Mouse (Mus musculus): ENCODE measurements around the gene Htt. TPM values are rescaled to one million over a fixed set of nuclear protein-coding genes. Genes with fewer than 3 reads are reported as not detected.

Htt gene
- polyA plus RNA-seq, 1 experiment from 2014 or later, result 6.0 TPM

DNA sequence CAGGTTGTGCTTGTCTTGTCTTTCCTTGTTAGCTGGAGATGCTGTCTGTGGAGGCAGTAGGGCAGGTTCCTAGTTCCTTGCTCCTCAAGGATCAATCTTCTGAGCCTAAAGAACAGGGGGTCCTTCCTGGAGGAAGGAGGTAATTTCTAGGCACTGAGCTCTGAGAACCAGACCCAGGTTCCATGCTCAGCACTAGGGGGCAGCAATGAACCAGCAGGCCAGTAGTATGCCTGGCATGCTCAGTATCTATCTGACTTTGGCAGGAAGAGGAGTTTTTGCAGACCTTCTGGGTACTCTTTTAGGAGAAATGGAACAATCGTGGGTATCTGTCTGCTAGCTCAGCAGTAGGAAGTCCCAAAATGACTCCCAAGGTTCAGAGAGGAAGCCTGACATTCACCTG, 154.3 kb downstream of the Htt start:
- Histone ChIP-seq H3K4me1 (replicated peaks) (peaks cover 11% of the 10 kb centered on the region), H3K27ac (peak overlapping the region; percentile 40; the same call in 1 of the 2 replicates), H3K4me3 (no peak overlapping the region), H3K4me2 (no peak overlapping the region), H3K9ac (no peak overlapping the region), H3K9me3 (replicated peaks) (no peaks in the 10 kb centered on the region), H3K27me3 (no peaks in the 10 kb centered on the region), H3K36me3 (no peaks in the 10 kb centered on the region)
- ATAC-seq (replicated peaks; ENCODE audit: insufficient number of reproducible peaks, insufficient read depth, low FRiP score, low read depth), result 0 out of 2 replicates have a peak, but pooled peaks have one; percentile 44
- WGBS, result 2% methylated on average over 1 of the region's 1 CpGs

DNA sequence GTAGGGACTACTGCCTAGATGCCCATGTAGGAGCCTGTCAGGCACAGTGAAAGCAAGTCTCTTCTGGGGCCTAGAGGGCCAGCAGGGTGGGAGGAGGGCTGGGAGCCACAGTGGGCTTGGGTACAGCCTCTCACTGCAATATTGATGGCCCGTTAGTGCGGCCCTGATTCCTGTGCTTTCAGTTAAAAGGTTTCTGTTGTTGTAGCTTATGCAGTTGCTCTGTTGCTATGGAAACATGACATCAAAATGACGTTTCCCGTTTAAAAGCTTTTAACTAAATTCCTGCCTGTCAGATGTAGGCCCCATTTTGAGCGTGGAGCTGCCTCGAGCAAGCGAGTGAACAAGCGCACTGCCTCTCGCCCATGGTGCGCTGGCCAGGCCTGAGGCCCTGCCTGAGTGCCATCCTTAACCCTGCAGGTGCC, 155.7 kb downstream of the Htt start:
- no peaks in the 10 kb centered on the region for H3K27me3 ChIP-seq
- H3K4me2 ChIP-seq, result no peak overlapping the region
- WGBS, result 78% methylated on average over 10 of the region's 10 CpGs
- no peaks in the 10 kb centered on the region for H3K9me3 ChIP-seq (replicated peaks)
- no peak overlapping the region for H3K27ac ChIP-seq
- no peak for ATAC-seq (replicated peaks; ENCODE audit: insufficient number of reproducible peaks, insufficient read depth, low FRiP score, low read depth)
- H3K4me3 ChIP-seq, result no peak overlapping the region
- H3K9ac ChIP-seq, result no peak overlapping the region
- no peaks in the 10 kb centered on the region for H3K36me3 ChIP-seq
- H3K4me1 ChIP-seq (replicated peaks), result peaks cover 11% of the 10 kb centered on the region

DNA sequence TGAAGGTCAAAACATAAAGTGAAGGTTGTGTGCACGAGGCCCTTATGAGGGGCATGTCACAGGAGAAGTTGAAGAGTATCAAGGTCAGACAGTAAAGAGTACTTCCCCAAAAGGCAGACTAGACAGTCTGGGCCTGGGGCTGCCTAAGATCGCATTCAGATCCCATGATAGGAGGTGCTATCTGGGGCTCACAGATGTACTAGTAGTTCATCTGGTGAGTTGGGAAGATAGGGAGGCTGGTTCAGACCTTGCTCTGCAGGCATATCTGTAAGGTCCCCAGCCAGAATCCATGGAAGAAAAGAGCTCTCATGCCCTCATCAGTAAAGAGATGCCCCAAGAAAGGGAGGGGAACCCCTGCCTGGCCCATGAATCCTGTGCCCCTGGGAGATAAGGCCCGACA, 157.2 kb downstream of the Htt start:
- peaks cover 11% of the 10 kb centered on the region for H3K4me1 ChIP-seq (replicated peaks)
- H3K4me2 ChIP-seq, result no peak overlapping the region
- H3K9ac ChIP-seq, result no peak overlapping the region
- H3K36me3 ChIP-seq, result no peaks in the 10 kb centered on the region
- H3K27ac ChIP-seq, result no peak overlapping the region
- ATAC-seq (replicated peaks; ENCODE audit: insufficient number of reproducible peaks, insufficient read depth, low FRiP score, low read depth), result no peak
- H3K4me3 ChIP-seq, result no peak overlapping the region
- H3K9me3 ChIP-seq (replicated peaks), result no peaks in the 10 kb centered on the region
- 69% methylated on average over 3 of the region's 3 CpGs for WGBS
- H3K27me3 ChIP-seq, result no peaks in the 10 kb centered on the region

DNA sequence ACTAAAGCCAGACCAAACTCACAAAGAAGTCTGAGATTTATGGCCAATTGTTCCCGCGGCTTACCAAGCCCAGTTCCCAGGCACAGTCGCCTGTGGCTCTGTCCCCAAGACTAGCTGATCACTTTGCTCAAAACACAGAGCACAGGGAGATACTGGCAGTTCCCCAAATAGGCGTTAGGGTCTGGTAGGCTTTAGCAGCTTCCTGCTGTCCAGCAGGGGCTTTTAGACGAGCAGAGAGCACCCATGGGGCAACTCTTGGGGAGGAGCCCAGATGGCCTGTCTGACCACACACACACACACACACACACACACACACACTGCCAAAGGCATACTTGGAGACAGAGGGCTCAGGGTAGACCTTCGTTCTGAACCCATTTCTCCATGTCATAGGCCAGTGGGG, 161.0 kb downstream of the Htt start:
- H3K27me3 ChIP-seq, result no peaks in the 10 kb centered on the region
- no peak overlapping the region for H3K9ac ChIP-seq
- WGBS, result 68% methylated on average over 6 of the region's 6 CpGs
- H3K36me3 ChIP-seq, result no peaks in the 10 kb centered on the region
- H3K27ac ChIP-seq, result no peak overlapping the region
- H3K4me1 ChIP-seq (replicated peaks), result no peaks in the 10 kb centered on the region; the same call in 1 of the 2 replicates
- ATAC-seq (replicated peaks; ENCODE audit: insufficient number of reproducible peaks, insufficient read depth, low FRiP score, low read depth), result no peak
- no peak overlapping the region for H3K4me3 ChIP-seq
- no peak overlapping the region for H3K4me2 ChIP-seq
- H3K9me3 ChIP-seq (replicated peaks), result no peaks in the 10 kb centered on the region

DNA sequence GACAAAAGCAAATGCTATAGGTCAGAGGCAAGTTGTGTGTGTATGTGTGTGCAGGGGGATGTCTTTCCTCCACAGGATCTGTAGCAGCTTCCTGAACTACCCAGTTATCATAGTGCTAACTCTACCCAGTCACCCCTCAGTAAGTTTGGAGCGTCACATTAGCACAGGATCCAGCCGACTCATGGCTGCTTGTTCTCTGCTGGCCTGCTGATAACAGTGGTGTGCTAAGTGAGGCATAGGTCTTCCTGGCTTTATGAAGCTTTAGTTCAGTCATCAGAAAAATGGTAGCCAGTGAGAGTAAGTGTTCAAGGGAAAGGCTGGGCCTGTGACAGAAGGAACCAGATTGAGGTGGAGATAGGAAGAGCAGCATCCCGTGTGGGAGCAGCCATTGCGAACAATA, 162.4 kb downstream of the Htt start:
- Histone ChIP-seq H3K36me3 (no peaks in the 10 kb centered on the region), H3K27me3 (no peaks in the 10 kb centered on the region), H3K4me2 (no peak overlapping the region), H3K27ac (no peak overlapping the region), H3K4me1 (replicated peaks) (no peaks in the 10 kb centered on the region), H3K9me3 (replicated peaks) (no peaks in the 10 kb centered on the region), H3K4me3 (no peak overlapping the region), H3K9ac (no peak overlapping the region)
- no peak for ATAC-seq (replicated peaks; ENCODE audit: insufficient number of reproducible peaks, insufficient read depth, low FRiP score, low read depth)
- 81% methylated on average over 4 of the region's 4 CpGs for WGBS

DNA sequence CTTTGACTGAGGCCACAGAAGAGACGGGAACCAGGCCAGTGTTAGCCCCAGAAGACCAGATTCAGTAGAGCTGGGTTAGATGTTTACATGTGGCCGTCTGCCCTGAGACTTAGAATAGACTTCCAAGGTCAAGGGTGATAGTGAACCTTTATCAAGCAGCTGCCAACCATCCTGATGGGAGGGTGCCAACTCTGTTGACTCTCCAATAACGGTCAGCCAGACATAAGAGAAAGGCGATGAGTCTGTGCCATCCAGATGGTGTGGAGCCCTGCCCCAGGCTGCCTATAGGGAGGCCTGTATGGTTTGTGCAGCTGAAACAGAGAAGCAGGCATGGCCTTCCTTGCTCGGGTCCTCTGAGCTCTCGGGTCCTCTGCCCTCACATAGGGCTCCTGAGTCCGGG, 163.0 kb downstream of the Htt start:
- WGBS, result 76% methylated on average over 7 of the region's 7 CpGs
- H3K27ac ChIP-seq, result no peak overlapping the region
- H3K9me3 ChIP-seq (replicated peaks), result no peaks in the 10 kb centered on the region
- H3K9ac ChIP-seq, result no peak overlapping the region
- H3K27me3 ChIP-seq, result no peaks in the 10 kb centered on the region
- H3K4me2 ChIP-seq, result no peak overlapping the region
- H3K4me3 ChIP-seq, result no peak overlapping the region
- no peaks in the 10 kb centered on the region for H3K36me3 ChIP-seq
- H3K4me1 ChIP-seq (replicated peaks), result no peaks in the 10 kb centered on the region
- ATAC-seq (replicated peaks; ENCODE audit: insufficient number of reproducible peaks, insufficient read depth, low FRiP score, low read depth), result no peak

DNA sequence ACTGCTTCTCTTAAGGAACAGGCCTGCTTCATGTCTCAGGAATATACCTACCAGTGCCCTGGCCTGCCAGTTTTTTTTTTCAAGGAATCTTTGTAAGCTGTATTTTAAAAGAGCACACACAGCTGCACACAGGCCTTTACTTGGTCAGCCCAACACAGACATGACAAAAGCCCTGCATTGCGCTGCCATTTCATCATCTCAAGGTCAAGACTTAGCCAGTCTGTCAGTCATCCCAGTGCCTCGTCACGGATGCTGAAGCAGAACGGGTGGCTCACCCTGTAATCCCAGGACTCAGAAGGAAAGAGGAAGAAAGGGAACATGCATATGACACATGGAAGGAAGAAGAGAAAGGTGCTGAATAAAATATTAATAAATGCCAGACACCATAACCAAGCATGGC, 166.1 kb downstream of the Htt start:
- 82% methylated on average over 4 of the region's 4 CpGs for WGBS

DNA sequence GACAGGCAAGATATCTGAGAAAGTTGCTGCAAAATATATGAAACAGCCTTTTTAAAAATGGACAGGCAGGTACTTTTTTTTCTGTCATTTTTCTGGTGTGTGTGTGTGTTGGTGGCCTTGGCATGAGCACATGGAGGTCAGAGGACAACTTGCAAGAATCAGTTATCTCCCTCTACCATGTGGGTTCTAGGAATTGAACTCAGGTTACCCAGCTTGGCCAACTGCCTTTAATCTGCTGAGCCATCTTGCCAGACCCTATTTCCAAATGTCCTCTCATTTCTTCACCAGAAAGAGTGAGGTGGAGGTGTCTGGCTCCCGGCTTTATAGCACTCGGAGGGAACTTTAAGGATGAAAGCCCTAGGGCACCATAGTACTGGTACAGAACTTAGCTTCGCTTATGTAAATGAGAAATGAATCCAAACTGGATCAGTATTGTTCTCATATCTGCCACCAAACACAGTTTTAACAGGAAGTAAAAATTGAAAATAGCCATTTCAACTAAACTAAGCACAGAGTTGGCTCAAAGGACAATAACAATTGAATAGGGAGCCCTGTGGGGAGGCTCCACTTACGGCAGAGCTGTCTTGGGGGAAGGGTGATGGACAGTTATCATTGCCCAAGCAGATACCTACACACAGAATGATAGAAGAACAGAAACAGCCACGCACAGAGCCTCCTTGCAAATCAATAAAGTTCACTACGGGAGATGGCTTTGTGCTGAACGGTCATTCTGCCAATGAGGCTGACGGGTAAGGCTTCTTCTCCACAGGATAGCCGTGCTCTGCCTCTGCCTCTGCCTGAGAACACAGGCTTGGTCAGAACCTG, 168.8 kb downstream of the Htt start:
- Histone ChIP-seq H3K9ac (no peak overlapping the region), H3K36me3 (no peaks in the 10 kb centered on the region), H3K9me3 (replicated peaks) (no peaks in the 10 kb centered on the region), H3K27ac (no peak overlapping the region), H3K27me3 (no peaks in the 10 kb centered on the region), H3K4me1 (replicated peaks) (peaks cover 17% of the 10 kb centered on the region), H3K4me3 (no peak overlapping the region), H3K4me2 (no peak overlapping the region)
- 89% methylated on average over 9 of the region's 9 CpGs for WGBS
- ATAC-seq (replicated peaks; ENCODE audit: insufficient number of reproducible peaks, insufficient read depth, low FRiP score, low read depth), result no peak

More for the DNA sequence above, 166.1 kb downstream of the Htt start:
- peaks cover 17% of the 10 kb centered on the region for H3K4me1 ChIP-seq (replicated peaks)
- H3K9me3 ChIP-seq (replicated peaks), result no peaks in the 10 kb centered on the region
- H3K36me3 ChIP-seq, result no peaks in the 10 kb centered on the region
- no peak overlapping the region for H3K27ac ChIP-seq
- H3K4me2 ChIP-seq, result no peak overlapping the region
- H3K4me3 ChIP-seq, result no peak overlapping the region
- H3K27me3 ChIP-seq, result no peaks in the 10 kb centered on the region
- no peak for ATAC-seq (replicated peaks; ENCODE audit: insufficient number of reproducible peaks, insufficient read depth, low FRiP score, low read depth)
- no peak overlapping the region for H3K9ac ChIP-seq

DNA sequence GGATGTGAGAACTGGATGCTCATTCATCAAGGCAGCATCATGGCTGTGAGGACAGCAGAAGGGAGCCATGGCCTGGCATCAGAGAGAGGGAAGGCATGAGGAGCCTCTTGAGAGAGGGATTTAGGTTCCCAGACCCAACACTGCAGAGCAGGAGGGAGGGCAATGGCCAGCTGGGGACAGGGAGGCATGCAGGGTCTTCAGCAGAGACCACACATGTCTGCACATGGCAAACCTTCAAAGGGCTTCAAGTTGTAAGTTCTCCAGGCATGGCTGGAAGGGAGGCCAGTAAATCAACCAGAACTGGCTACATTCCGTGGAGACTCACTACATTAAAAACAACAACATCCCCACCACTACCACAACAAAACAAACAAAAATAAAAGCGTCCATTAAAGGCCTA, 169.6 kb downstream of the Htt start:
- H3K9me3 ChIP-seq (replicated peaks), result no peaks in the 10 kb centered on the region
- H3K4me3 ChIP-seq, result no peak overlapping the region
- ATAC-seq (replicated peaks; ENCODE audit: insufficient number of reproducible peaks, insufficient read depth, low FRiP score, low read depth), result no peak
- H3K4me1 ChIP-seq (replicated peaks), result peaks cover 17% of the 10 kb centered on the region
- no peaks in the 10 kb centered on the region for H3K36me3 ChIP-seq
- no peak overlapping the region for H3K27ac ChIP-seq
- no peak overlapping the region for H3K4me2 ChIP-seq
- no peak overlapping the region for H3K9ac ChIP-seq
- no peaks in the 10 kb centered on the region for H3K27me3 ChIP-seq
- WGBS, result 63% methylated on average over 2 of the region's 2 CpGs

DNA sequence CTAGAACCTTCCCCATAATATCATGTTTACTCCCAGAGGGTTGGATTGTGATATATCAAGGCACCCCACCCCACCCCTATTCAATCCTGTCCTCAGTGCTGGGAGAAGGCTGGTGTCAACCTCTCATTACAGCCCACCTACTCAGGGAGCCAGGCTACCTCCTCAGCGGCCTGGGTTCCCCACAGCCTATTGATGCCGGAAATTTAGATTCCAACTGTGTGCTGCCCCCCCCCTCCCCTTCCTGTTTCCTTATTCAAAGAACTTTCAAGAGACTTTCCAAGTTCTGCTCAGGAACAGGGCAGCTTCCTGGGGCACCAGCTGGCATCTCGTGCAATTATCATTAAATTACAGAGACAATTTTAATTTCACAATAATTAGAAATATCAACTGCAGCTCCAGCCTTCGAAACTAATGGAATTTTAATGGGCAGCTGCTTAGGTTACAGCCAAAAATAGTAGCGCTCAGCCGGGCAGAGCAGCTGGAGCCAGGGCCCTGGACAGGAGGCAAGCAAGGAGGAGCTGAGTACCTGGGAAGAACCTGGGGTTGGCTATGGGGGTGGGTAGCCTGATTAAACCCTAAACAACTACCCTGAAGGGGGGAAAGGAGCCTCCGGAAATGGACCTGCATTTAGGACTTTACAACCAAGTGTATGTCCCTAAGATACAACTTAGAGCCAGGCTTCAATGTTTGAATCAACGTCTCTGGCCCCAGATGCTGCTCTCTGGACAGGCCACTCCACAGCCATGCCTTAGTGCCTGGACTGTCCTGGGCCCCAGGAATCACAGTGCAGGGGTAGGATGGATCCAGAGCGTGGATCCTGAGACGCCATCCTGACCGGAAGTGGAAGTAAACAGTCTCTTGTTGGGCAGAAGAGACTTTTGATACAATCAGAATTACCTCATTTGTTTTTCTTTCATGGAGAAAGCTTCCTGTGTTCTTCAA, 170.2 kb downstream of the Htt start:
- ATAC-seq (replicated peaks; ENCODE audit: insufficient number of reproducible peaks, insufficient read depth, low FRiP score, low read depth), result no peak
- no peaks in the 10 kb centered on the region for H3K36me3 ChIP-seq
- no peaks in the 10 kb centered on the region for H3K27me3 ChIP-seq
- H3K27ac ChIP-seq, result peak overlapping the region; percentile 75
- 30% methylated on average over 11 of the region's 11 CpGs for WGBS
- H3K9me3 ChIP-seq (replicated peaks), result no peaks in the 10 kb centered on the region
- H3K4me2 ChIP-seq, result peak overlapping the region; percentile 10; the same call in 1 of the 2 replicates
- no peak overlapping the region for H3K9ac ChIP-seq
- H3K4me1 ChIP-seq (replicated peaks), result peaks cover 17% of the 10 kb centered on the region
- no peak overlapping the region for H3K4me3 ChIP-seq

DNA sequence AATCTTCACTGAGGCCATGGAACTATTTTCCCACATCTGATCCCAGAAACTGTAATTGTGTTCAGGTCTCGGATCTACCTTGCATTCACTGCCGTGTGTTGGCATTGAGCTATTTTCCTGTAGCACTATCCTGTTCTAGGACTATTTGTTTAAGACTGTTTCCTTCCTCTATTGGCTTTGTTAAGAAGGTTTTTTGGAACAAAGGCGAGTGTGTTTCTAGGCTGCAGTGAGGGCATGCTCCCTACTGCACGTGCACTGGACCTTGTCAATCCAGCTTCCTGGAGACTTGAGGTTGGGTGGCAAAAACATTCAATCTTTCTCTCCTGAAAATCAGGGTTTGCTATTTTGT, 170.9 kb downstream of the Htt start:
- no peak overlapping the region for H3K4me2 ChIP-seq

More for the DNA sequence above, 170.9 kb downstream of the Htt start:
- H3K9me3 ChIP-seq (replicated peaks), result no peaks in the 10 kb centered on the region
- no peak for ATAC-seq (replicated peaks; ENCODE audit: insufficient number of reproducible peaks, insufficient read depth, low FRiP score, low read depth)
- H3K9ac ChIP-seq, result no peak overlapping the region
- no peak overlapping the region for H3K4me3 ChIP-seq
- peaks cover 17% of the 10 kb centered on the region for H3K4me1 ChIP-seq (replicated peaks)
- whole genome bisulfite sequencing, result 59% methylated on average over 4 of the region's 4 CpGs
- no peaks in the 10 kb centered on the region for H3K27me3 ChIP-seq
- H3K27ac ChIP-seq, result peak overlapping the region; percentile 75
- no peaks in the 10 kb centered on the region for H3K36me3 ChIP-seq

Measured in heart, embryonic 15.5 days (tissue).